In the genomic region with DNA sequence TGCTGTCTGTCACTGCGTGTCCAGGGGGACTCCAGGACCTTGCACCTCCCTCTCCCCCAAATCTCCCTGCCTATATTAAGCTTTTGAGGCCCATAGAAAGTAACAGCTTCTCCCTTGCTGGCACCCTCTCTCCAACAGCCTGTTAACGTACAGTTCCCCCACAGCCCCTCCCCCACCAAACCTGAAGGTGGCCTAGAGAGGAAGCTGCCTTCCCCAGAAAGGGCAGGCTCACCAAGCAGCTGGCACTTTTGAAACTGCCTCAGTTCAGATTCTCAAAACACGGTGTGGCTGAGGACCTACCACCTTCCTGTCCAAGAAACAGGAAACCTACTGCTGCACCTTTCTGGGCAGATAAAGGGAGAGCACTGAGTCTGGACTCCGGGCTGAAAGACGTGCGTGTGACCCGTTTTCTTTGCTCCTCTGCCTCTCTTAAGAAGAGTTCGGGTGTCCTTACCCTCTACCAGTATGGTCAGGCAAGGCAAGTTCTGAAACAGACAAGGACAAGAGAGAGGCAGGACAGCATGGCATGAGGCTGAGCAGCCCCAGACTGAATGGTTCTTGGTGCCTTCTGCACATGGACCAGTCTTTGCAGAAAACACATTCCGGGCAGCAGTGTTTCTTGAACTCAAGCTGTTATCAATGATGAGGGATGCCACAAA, we compare ENCODE assay signal across 7 mouse cellular contexts. TPM values are rescaled to one million over a fixed set of nuclear protein-coding genes. Genes with fewer than 3 reads are reported as not detected.
DNase-seq lines count a peak whose midpoint lies in the region; ATAC-seq and TF ChIP-seq lines count a peak whose summit lies in the region.

No protein-coding gene starts in this region.

- TF ChIP-seq CTCF in thymus, adult 2 months (IDR thresholded peaks at IDR 0.05; ENCODE audit: borderline replicate concordance, control insufficient read depth, extremely low read depth, insufficient read depth, low read length, poor library complexity) = no peak

- DNase-seq in right cerebral cortex, postnatal 10 days (ENCODE audit: low spot score in 2 of 2) = peak; percentile 67 to 76
- no peak for DNase-seq in right cerebral cortex, adult 18-20 months
- DNase-seq in kidney, postnatal 4 days = peak; percentile 52 to 53
- DNase-seq in thymus, adult 2 months = peak; percentile 92
- DNase-seq in layer of hippocampus, adult 9-10 months (ENCODE audit: low spot score) = no peak

- 54% methylated on average over 9 of the region's 9 CpGs for WGBS in embryonic facial prominence, embryonic 15.5 days
- WGBS in midbrain, embryonic 13.5 days = 60% methylated on average over 9 of the region's 9 CpGs
- WGBS in thymus, adult 2 months = 3% methylated on average over 9 of the region's 9 CpGs

- peak overlapping the region; percentile 37 for H3K9ac ChIP-seq in embryonic facial prominence, embryonic 15.5 days
- H3K9ac ChIP-seq in midbrain, embryonic 13.5 days (replicated peaks) = peak overlapping the region; percentile 100

- H3K27ac ChIP-seq in embryonic facial prominence, embryonic 15.5 days (replicated peaks) = peak overlapping the region; percentile 98
- peak overlapping the region; percentile 98 for H3K27ac ChIP-seq in midbrain, embryonic 13.5 days
- peak overlapping the region; percentile 96 for H3K27ac ChIP-seq in thymus, adult 2 months (ENCODE audit: control insufficient read depth, insufficient read depth, low read length)

- H3K9me3 ChIP-seq in embryonic facial prominence, embryonic 15.5 days (replicated peaks) = no peaks in the 10 kb centered on the region
- H3K9me3 ChIP-seq in midbrain, embryonic 13.5 days = no peaks in the 10 kb centered on the region

- H3K4me2 ChIP-seq in embryonic facial prominence, embryonic 15.5 days (replicated peaks) = peak overlapping the region; percentile 58
- peak overlapping the region; percentile 93 for H3K4me2 ChIP-seq in midbrain, embryonic 13.5 days (replicated peaks)

- peak overlapping the region; percentile 97 for H3K4me3 ChIP-seq in embryonic facial prominence, embryonic 15.5 days (replicated peaks)
- peak overlapping the region; percentile 100 for H3K4me3 ChIP-seq in midbrain, embryonic 13.5 days (replicated peaks)
- H3K4me3 ChIP-seq in thymus, adult 2 months (ENCODE audit: control insufficient read depth, insufficient read depth, low read length) = peak overlapping the region; percentile 81

- H3K4me1 ChIP-seq in embryonic facial prominence, embryonic 15.5 days = peaks cover 55% of the 10 kb centered on the region
- peaks cover 47% of the 10 kb centered on the region for H3K4me1 ChIP-seq in midbrain, embryonic 13.5 days (replicated peaks)
- peaks cover 29% of the 10 kb centered on the region for H3K4me1 ChIP-seq in thymus, adult 2 months (replicated peaks; ENCODE audit: control insufficient read depth, insufficient read depth, low read length)

- H3K36me3 ChIP-seq in embryonic facial prominence, embryonic 15.5 days = peaks cover 22% of the 10 kb centered on the region
- peaks cover 34% of the 10 kb centered on the region for H3K36me3 ChIP-seq in midbrain, embryonic 13.5 days
- peaks cover 10% of the 10 kb centered on the region for H3K36me3 ChIP-seq in thymus, adult 2 months (ENCODE audit: control insufficient read depth, insufficient read depth, low read length)

- TF ChIP-seq POLR2A in thymus, adult 2 months (IDR thresholded peaks at IDR 0.05; ENCODE audit: control insufficient read depth, extremely low read depth, insufficient read depth, low read length, poor library complexity) = 0 out of 2 replicates have a peak, but pooled peaks have one; percentile 48

- ATAC-seq in embryonic facial prominence, embryonic 15.5 days (ENCODE audit: insufficient number of reproducible peaks, low FRiP score, low TSS enrichment, low read depth) = no peak
- peak; percentile 7; the same call in 1 of the 2 replicates for ATAC-seq in midbrain, embryonic 13.5 days

- no peaks in the 10 kb centered on the region for H3K27me3 ChIP-seq in embryonic facial prominence, embryonic 15.5 days
- no peaks in the 10 kb centered on the region for H3K27me3 ChIP-seq in midbrain, embryonic 13.5 days
- H3K27me3 ChIP-seq in thymus, adult 2 months (ENCODE audit: control insufficient read depth, insufficient read depth, low read length) = no peaks in the 10 kb centered on the region

RNA-seq across cellular contexts. Expression of a gene that starts 1.9 kb away (rescaled TPM):
- 130 and 137 TPM in 2 replicates for polyA plus RNA-seq in embryonic facial prominence, embryonic 15.5 days (2015; fragmentation: Nextera tagmentation; extraction: Ambion mirVana)
- 171 and 181 TPM in 2 replicates for polyA plus RNA-seq in midbrain, embryonic 13.5 days (2015; fragmentation: Nextera tagmentation; extraction: Ambion mirVana)
- polyA plus RNA-seq in thymus, adult 2 months (2012; rRNA removed) = 270 and 324 TPM in 2 replicates

RNA-seq across cellular contexts. Expression of a gene that starts 15.7 kb away (rescaled TPM):
- polyA plus RNA-seq in embryonic facial prominence, embryonic 15.5 days (2015; fragmentation: Nextera tagmentation; extraction: Ambion mirVana) = 24.7 and 27.3 TPM in 2 replicates
- polyA plus RNA-seq in midbrain, embryonic 13.5 days (2015; fragmentation: Nextera tagmentation; extraction: Ambion mirVana) = 42.7 and 44.1 TPM in 2 replicates
- polyA plus RNA-seq in thymus, adult 2 months (2012; rRNA removed) = 4.2 and 4.4 TPM in 2 replicates

RNA-seq across cellular contexts. Expression of a gene that starts 44.4 kb away (rescaled TPM):
- polyA plus RNA-seq in embryonic facial prominence, embryonic 15.5 days (2015; fragmentation: Nextera tagmentation; extraction: Ambion mirVana) = 5.0 and 5.3 TPM in 2 replicates
- polyA plus RNA-seq in midbrain, embryonic 13.5 days (2015; fragmentation: Nextera tagmentation; extraction: Ambion mirVana) = 0.15 and 0.27 TPM in 2 replicates
- 2.9 and 3.3 TPM in 2 replicates for polyA plus RNA-seq in thymus, adult 2 months (2012; rRNA removed)

RNA-seq across cellular contexts. Expression of a gene that starts 48.3 kb away (rescaled TPM):
- 1.5 and 3.4 TPM in 2 replicates for polyA plus RNA-seq in embryonic facial prominence, embryonic 15.5 days (2015; fragmentation: Nextera tagmentation; extraction: Ambion mirVana)
- not detected in 2 replicates for polyA plus RNA-seq in midbrain, embryonic 13.5 days (2015; fragmentation: Nextera tagmentation; extraction: Ambion mirVana)
- 1.7 and 2.0 TPM in 2 replicates for polyA plus RNA-seq in thymus, adult 2 months (2012; rRNA removed)

Comparison
In these comparisons a context has a peak if more than half of its experiments do, and no peak if none do; other contexts are left out.
1. DNase-seq: peak in right cerebral cortex, postnatal 10 days (2 of 2), kidney, postnatal 4 days (2 of 2) and thymus, adult 2 months (single experiment); none in right cerebral cortex, adult 18-20 months (single experiment) and layer of hippocampus, adult 9-10 months (single experiment).
2. Peak in every context shown above with its lines, with median percentiles within 50 percentile points of each other: H3K27ac ChIP-seq and H3K4me3 ChIP-seq.